Mouse (Mus musculus) myocyte (in vitro differentiated cells): Measurements from ENCODE around the gene Stxbp4.

ENCODE experiments used
- MAX ChIP-seq: IDR thresholded peaks from one replicate; pipeline ENCODE4 v1.6.1; 2011; ENCODE audit warnings: low read depth, mild to moderate bottlenecking, control low read depth
- POLR2A ChIP-seq: IDR thresholded peaks from one replicate; pipeline ENCODE4 v1.6.1; 2011; ENCODE audit warnings: low read depth, mild to moderate bottlenecking, control low read depth, moderate library complexity; ENCODE audit not compliant: insufficient read length
- TCF3 ChIP-seq: IDR thresholded peaks from one replicate; pipeline ENCODE4 v1.6.1; 2011; ENCODE audit warnings: low read depth, control low read depth; ENCODE audit not compliant: insufficient read length
- USF1 ChIP-seq: IDR thresholded peaks from one replicate; pipeline ENCODE4 v1.6.1; 2011; ENCODE audit warnings: low read depth, mild to moderate bottlenecking, control low read depth, moderate library complexity

GRCm38 (mm10) chr11:90460458-90460857 lies 177.4 kb downstream of the Stxbp4 start:
- no peak for TF ChIP-seq POLR2A
- no peak for TF ChIP-seq MAX
- TF ChIP-seq TCF3 = no peak
- no peak for TF ChIP-seq USF1
